19 mouse cellular contexts compared by ENCODE assay signal in genomic region chr10:21056293-21056692, GRCm38 (mm10).
DNase-seq lines count a peak whose midpoint lies in the region; ATAC-seq and TF ChIP-seq lines count a peak whose summit lies in the region.
"Had no signal": no experiment of that assay in that cellular context is flagged by ENCODE, and none has a peak within 500 bp of the region (broad histone marks: within the 10 kb centered on the region; RNA-seq: fewer than 3 reads in every experiment).

No protein-coding gene starts in this region.

- no peak for TF ChIP-seq EP300 in MEL (IDR thresholded peaks at IDR 0.05; ENCODE audit: low read depth in 1 of 2, low read length in 2 of 2)

- H3K9me3 ChIP-seq in intestine, postnatal 0 days (ENCODE audit: control insufficient read depth), result no peaks in the 10 kb centered on the region
- H3K9me3 ChIP-seq in intestine, embryonic 15.5 days, result no peaks in the 10 kb centered on the region
- H3K9me3 ChIP-seq in megakaryocyte, embryonic 14.5 days, result no peaks in the 10 kb centered on the region
- no peaks in the 10 kb centered on the region for H3K9me3 ChIP-seq in MEL (replicated peaks; ENCODE audit: insufficient read depth, low read length)
- no peaks in the 10 kb centered on the region for H3K9me3 ChIP-seq in liver, embryonic 13.5 days (replicated peaks)
- H3K9me3 ChIP-seq: heart, embryonic 15.5 days; hindbrain, embryonic 12.5 days; limb, embryonic 13.5 days; neural tube, embryonic 13.5 days; stomach, embryonic 15.5 days had no signal

- no peak overlapping the region for H3K27ac ChIP-seq in intestine, postnatal 0 days (ENCODE audit: low read depth, low read length)
- H3K27ac ChIP-seq in intestine, embryonic 15.5 days, result no peak overlapping the region
- peak overlapping the region; percentile 54 for H3K27ac ChIP-seq in MEL (ENCODE audit: control insufficient read depth, low read depth, low read length)
- no peak overlapping the region; the same call in 1 of the 2 replicates for H3K27ac ChIP-seq in liver, embryonic 13.5 days
- H3K27ac ChIP-seq: heart, embryonic 15.5 days; hindbrain, embryonic 12.5 days; kidney, postnatal 0 days; left cerebral cortex, adult 2 months; limb, embryonic 13.5 days; neural tube, embryonic 13.5 days; stomach, embryonic 15.5 days had no signal

- no peaks in the 10 kb centered on the region for H3K79me2 ChIP-seq in MEL (ENCODE audit: control insufficient read depth, insufficient read depth, low read length, poor library complexity)

- no peak overlapping the region for H3K9ac ChIP-seq in intestine, postnatal 0 days (ENCODE audit: low read depth, low read length)
- H3K9ac ChIP-seq in intestine, embryonic 15.5 days, result no peak overlapping the region
- H3K9ac ChIP-seq in MEL (ENCODE audit: control insufficient read depth, low read depth, low read length, poor library complexity, severe bottlenecking), result peak overlapping the region; percentile 23
- peak overlapping the region; percentile 33; the same call in 1 of the 2 replicates for H3K9ac ChIP-seq in liver, embryonic 13.5 days
- H3K9ac ChIP-seq: heart, embryonic 15.5 days; hindbrain, embryonic 12.5 days; limb, embryonic 13.5 days; neural tube, embryonic 13.5 days; stomach, embryonic 15.5 days had no signal

- no peak for TF ChIP-seq RAD21 in MEL (IDR thresholded peaks at IDR 0.05; ENCODE audit: low read depth, low read length)

- no peaks in the 10 kb centered on the region for H3K27me3 ChIP-seq in intestine, postnatal 0 days (replicated peaks; ENCODE audit: control insufficient read depth, insufficient read depth, low read length)
- H3K27me3 ChIP-seq in intestine, embryonic 15.5 days (replicated peaks), result no peaks in the 10 kb centered on the region
- H3K27me3 ChIP-seq in megakaryocyte, embryonic 14.5 days (replicated peaks), result no peaks in the 10 kb centered on the region
- H3K27me3 ChIP-seq in MEL (ENCODE audit: control insufficient read depth in 1 of 2, insufficient read depth in 2 of 2, low read length in 2 of 2), result no peaks in the 10 kb centered on the region
- no peaks in the 10 kb centered on the region for H3K27me3 ChIP-seq in liver, embryonic 13.5 days
- H3K27me3 ChIP-seq: stomach, embryonic 15.5 days had no signal

- TF ChIP-seq POLR2A in MEL (IDR thresholded peaks at IDR 0.05; ENCODE audit: control insufficient read depth in 1 of 2, insufficient read depth in 1 of 2, low read depth in 1 of 2, low read length in 2 of 2, poor library complexity in 1 of 2), result no peak

- WGBS in intestine, postnatal 0 days, result 66% methylated on average over 3 of the region's 3 CpGs
- WGBS in intestine, embryonic 15.5 days, result 55% methylated on average over 3 of the region's 3 CpGs
- 31% methylated on average over 3 of the region's 3 CpGs for WGBS in liver, embryonic 13.5 days (ENCODE audit: insufficient replicate concordance)

- ATAC-seq in intestine, postnatal 0 days, result no peak
- no peak for ATAC-seq in intestine, embryonic 15.5 days
- no peak for ATAC-seq in megakaryocyte, adult 5-6 weeks (ENCODE audit: poor library complexity, severe bottlenecking)
- ATAC-seq in liver, embryonic 13.5 days (ENCODE audit: low read depth), result no peak
- ATAC-seq: inflammation-experienced regulatory T-cells, adult 6 months had no signal

- H3K36me3 ChIP-seq in intestine, postnatal 0 days (ENCODE audit: control insufficient read depth, insufficient read depth), result no peaks in the 10 kb centered on the region
- H3K36me3 ChIP-seq in intestine, embryonic 15.5 days, result no peaks in the 10 kb centered on the region
- H3K36me3 ChIP-seq in megakaryocyte, embryonic 14.5 days (replicated peaks; ENCODE audit: low read length), result peaks cover 2% of the 10 kb centered on the region
- peaks cover 0 to 48% of the 10 kb centered on the region in 2 experiments; a peak in 2 of 4 replicates for H3K36me3 ChIP-seq in MEL (ENCODE audit: control insufficient read depth in 1 of 2, insufficient read depth in 2 of 2, low read length in 2 of 2)
- no peaks in the 10 kb centered on the region for H3K36me3 ChIP-seq in liver, embryonic 13.5 days
- H3K36me3 ChIP-seq: heart, embryonic 15.5 days; hindbrain, embryonic 12.5 days; limb, embryonic 13.5 days; stomach, embryonic 15.5 days had no signal

- no peak for DNase-seq in MEL (ENCODE audit: low read depth, low spot score)
- no peak for DNase-seq in liver, embryonic 13.5 days
- no peak for DNase-seq in left cerebral cortex, adult 8-10 months (ENCODE audit: low spot score in 2 of 2)
- DNase-seq: adrenal gland, postnatal 25 days; cerebellum, adult 8-10 months; lung, postnatal 10 days; right cerebral cortex, postnatal 14 days had no signal

- H3K4me1 ChIP-seq in intestine, postnatal 0 days (replicated peaks; ENCODE audit: control insufficient read depth, insufficient read depth, low read length), result peaks cover 6% of the 10 kb centered on the region; the same call in 1 of the 2 replicates
- H3K4me1 ChIP-seq in intestine, embryonic 15.5 days (replicated peaks), result no peaks in the 10 kb centered on the region
- H3K4me1 ChIP-seq in megakaryocyte, embryonic 14.5 days, result peaks cover 81% of the 10 kb centered on the region
- peaks cover 32 to 36% of the 10 kb centered on the region in 2 experiments for H3K4me1 ChIP-seq in MEL (ENCODE audit: control insufficient read depth in 1 of 2, insufficient read depth in 2 of 2, low read length in 2 of 2)
- H3K4me1 ChIP-seq in liver, embryonic 13.5 days (replicated peaks), result peaks cover 48% of the 10 kb centered on the region
- H3K4me1 ChIP-seq: stomach, embryonic 15.5 days had no signal

- no peak overlapping the region for H3K4me3 ChIP-seq in intestine, postnatal 0 days (ENCODE audit: low read depth, low read length)
- H3K4me3 ChIP-seq in intestine, embryonic 15.5 days (replicated peaks), result no peak overlapping the region
- H3K4me3 ChIP-seq in megakaryocyte, embryonic 14.5 days (replicated peaks), result peak overlapping the region; percentile 80
- peak overlapping the region; percentile 1; a peak in 1 of 4 replicates for H3K4me3 ChIP-seq in MEL (ENCODE audit: control insufficient read depth in 1 of 2, insufficient read depth in 1 of 2, low read depth in 2 of 2, low read length in 2 of 2)
- H3K4me3 ChIP-seq in liver, embryonic 13.5 days (replicated peaks), result no peak overlapping the region
- H3K4me3 ChIP-seq: hindbrain, embryonic 12.5 days; left cerebral cortex, adult 2 months; neural tube, embryonic 13.5 days; stomach, embryonic 15.5 days had no signal

- H3K4me2 ChIP-seq in intestine, postnatal 0 days (replicated peaks; ENCODE audit: low read depth), result peak overlapping the region; percentile 3; the same call in 1 of the 2 replicates
- H3K4me2 ChIP-seq in intestine, embryonic 15.5 days (replicated peaks), result no peak overlapping the region
- peak overlapping the region; percentile 24 for H3K4me2 ChIP-seq in liver, embryonic 13.5 days

- no peak for TF ChIP-seq CTCF in intestine, postnatal 0 days (IDR thresholded peaks at IDR 0.05; ENCODE audit: low read depth)
- no peak for TF ChIP-seq CTCF in MEL (IDR thresholded peaks at IDR 0.05 in 2 of 3, conservative IDR thresholded peaks at IDR 0.05 in 1 of 3; ENCODE audit: control insufficient read depth in 1 of 3, insufficient read depth in 1 of 3, low read depth in 2 of 3, low read length in 3 of 3, poor library complexity in 1 of 3, severe bottlenecking in 1 of 3)

TF ChIP-seq in MEL, 35 proteins besides CTCF, POLR2A, EP300 and RAD21:
- no peak for TF ChIP-seq TBP (IDR thresholded peaks at IDR 0.05; ENCODE audit: low read depth, low read length)
- no peak for TF ChIP-seq HCFC1 (IDR thresholded peaks at IDR 0.05; ENCODE audit: low read depth, low read length)
- no peak for TF ChIP-seq TCF12 (IDR thresholded peaks at IDR 0.05; ENCODE audit: low read depth, low read length)
- TF ChIP-seq POLR2AphosphoS2 (IDR thresholded peaks at IDR 0.05; ENCODE audit: low read length), result no peak
- no peak for TF ChIP-seq MXI1 (IDR thresholded peaks at IDR 0.05; ENCODE audit: low read depth, low read length)
TF ChIP-seq in MEL: peak in this region for 0.

Comparison
In these comparisons a context has a peak if more than half of its experiments do, and no peak if none do; other contexts are left out.
1. H3K4me3 ChIP-seq: peak in megakaryocyte, embryonic 14.5 days (single experiment) and MEL (2 of 2); none in intestine, postnatal 0 days (single experiment), intestine, embryonic 15.5 days (single experiment) and liver, embryonic 13.5 days (single experiment).
2. H3K9ac ChIP-seq: peak in MEL (single experiment) and liver, embryonic 13.5 days (single experiment); none in intestine, postnatal 0 days (single experiment) and intestine, embryonic 15.5 days (single experiment).